ENCODE assay signal across 8 mouse cellular contexts in the genomic region with DNA sequence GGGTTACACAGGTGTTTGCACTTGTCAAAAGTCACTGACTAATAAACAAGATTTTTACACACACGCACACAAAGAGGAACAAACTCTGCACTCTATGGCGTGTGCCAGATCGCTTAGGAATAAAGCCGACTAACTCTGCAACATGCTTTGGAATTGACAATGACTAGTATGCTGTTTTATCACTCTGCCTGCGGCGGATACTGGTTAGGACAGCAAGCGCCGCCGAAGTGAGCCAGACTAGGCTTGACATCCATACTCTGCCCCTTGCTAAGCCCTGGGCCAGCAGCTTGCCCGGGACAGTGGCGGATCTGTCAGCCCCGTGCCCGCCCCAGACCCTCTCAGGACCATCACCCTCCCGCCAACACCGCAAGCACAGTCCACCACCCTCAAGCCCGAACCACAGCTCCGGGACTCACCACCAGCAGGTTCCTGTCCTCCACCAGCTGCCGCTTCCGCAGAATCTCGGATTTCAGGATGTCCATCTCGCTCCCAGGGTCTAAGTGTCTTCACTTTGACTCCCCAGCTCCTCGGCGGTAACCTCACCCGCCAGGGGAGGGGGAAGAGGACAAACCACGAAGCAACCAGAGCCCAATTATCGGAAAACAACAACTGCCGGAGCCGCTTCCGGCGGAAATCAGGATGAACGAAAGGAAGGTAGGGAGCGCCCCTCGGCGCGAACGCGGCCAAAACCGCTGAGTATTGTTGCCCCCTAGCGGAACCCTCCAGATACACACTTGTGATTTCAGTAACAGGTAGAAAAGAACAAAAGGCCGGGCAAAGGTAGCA. TPM values are rescaled to one million over a fixed set of nuclear protein-coding genes. Genes with fewer than 3 reads are reported as not detected.
DNase-seq lines count a peak whose midpoint lies in the region; ATAC-seq and TF ChIP-seq lines count a peak whose summit lies in the region.

A gene (minus strand): TSS at position 614 of the 786 bp plus-strand sequence.

- peaks cover 17% of the 10 kb centered on the region for H3K4me1 ChIP-seq in hindbrain, embryonic 10.5 days (replicated peaks)
- peaks cover 3% of the 10 kb centered on the region for H3K4me1 ChIP-seq in lung, postnatal 0 days (ENCODE audit: insufficient read depth, low read depth, low read length)

- DNase-seq in MEL-GATA-1-ER (ENCODE audit: extremely low read depth, low read depth): peak; percentile 87
- DNase-seq in cerebellum, adult 8-10 months: peak; percentile 88
- DNase-seq in hindbrain, embryonic 10.5 days (ENCODE audit: low spot score): peak; percentile 92
- DNase-seq in layer of hippocampus, adult 9-11 months: peak; percentile 83
- peak; percentile 94 for DNase-seq in lung, postnatal 0 days (ENCODE audit: low spot score)
- DNase-seq in ovary, postnatal 14 days (ENCODE audit: low spot score): peak; percentile 81
- DNase-seq in thymus, postnatal 14 days: peak; percentile 92

- peak; percentile 84 for TF ChIP-seq CTCF in lung, postnatal 0 days (IDR thresholded peaks at IDR 0.05)

- TF ChIP-seq EP300 in lung, postnatal 0 days (IDR thresholded peaks at IDR 0.05): peak; percentile 58

- H3K36me3 ChIP-seq in hindbrain, embryonic 10.5 days: peaks cover 11% of the 10 kb centered on the region
- no peaks in the 10 kb centered on the region for H3K36me3 ChIP-seq in lung, postnatal 0 days (ENCODE audit: insufficient read depth, low read length)

- H3K27ac ChIP-seq in hindbrain, embryonic 10.5 days: peak within 1 kb of the TSS; percentile 92
- H3K27ac ChIP-seq in lung, postnatal 0 days (ENCODE audit: low read length): peak within 1 kb of the TSS; percentile 79

- no peaks in the 10 kb centered on the region for H3K9me3 ChIP-seq in hindbrain, embryonic 10.5 days
- no peaks in the 10 kb centered on the region for H3K9me3 ChIP-seq in lung, postnatal 0 days (ENCODE audit: low read length)

- H3K4me3 ChIP-seq in hindbrain, embryonic 10.5 days: peak within 1 kb of the TSS; percentile 94
- peak within 1 kb of the TSS; percentile 76 for H3K4me3 ChIP-seq in lung, postnatal 0 days (ENCODE audit: low read depth, low read length)

- peak within 1 kb of the TSS; percentile 78 for H3K9ac ChIP-seq in lung, postnatal 0 days (replicated peaks; ENCODE audit: low read depth)

- 3% methylated on average over 40 of the region's 40 CpGs for WGBS in hindbrain, embryonic 10.5 days
- 2% methylated on average over 38 of the region's 40 CpGs for WGBS in lung, postnatal 0 days

- no peaks in the 10 kb centered on the region for H3K27me3 ChIP-seq in hindbrain, embryonic 10.5 days (ENCODE audit: insufficient read depth, poor library complexity, severe bottlenecking)
- no peaks in the 10 kb centered on the region for H3K27me3 ChIP-seq in lung, postnatal 0 days (replicated peaks; ENCODE audit: insufficient read depth, low read length)

- H3K4me2 ChIP-seq in lung, postnatal 0 days (replicated peaks; ENCODE audit: low read depth, low read length): peak within 1 kb of the TSS; percentile 64

- peak; percentile 99 for ATAC-seq in frontal cortex, adult (ENCODE audit: low TSS enrichment)
- ATAC-seq in lung, postnatal 0 days: peak; percentile 83

RNA-seq across cellular contexts. Expression of the gene that starts here (rescaled TPM):
- 36.1 and 39.9 TPM in 2 replicates for polyA plus RNA-seq in hindbrain, embryonic 10.5 days (2016; fragmentation: Nextera tagmentation; extraction: Ambion mirVana)
- polyA plus RNA-seq in lung, postnatal 0 days (2015; fragmentation: Nextera tagmentation; extraction: Ambion mirVana): 39.2 and 46.5 TPM in 2 replicates

Comparison
In these comparisons a context has a peak if more than half of its experiments do, and no peak if none do; other contexts are left out.
1. Peak in every context shown above with its lines: DNase-seq, ATAC-seq, H3K4me3 ChIP-seq and H3K27ac ChIP-seq.